Mouse (Mus musculus): ENCODE measurements at regions not wholly inside any gene's neighbourhood (a gene's known extent, or its start where the extent isn't known, plus 50 kb on each side); places are given as distances from the start of the nearest gene placed in this dataset.

GRCm38 (mm10) chr14:61817711-61818110 lies 210.5 kb downstream of the Kcnrg start:
- DNase-seq (ENCODE audit: low spot score in 2 of 2): peak in 1 of 2 experiments; percentile 29

- DNase-seq (ENCODE audit: low spot score in 2 of 2): no peak
Measured at GRCm38 (mm10) chr14:61818365-61818764, 211.1 kb downstream of the Kcnrg start.

GRCm38 (mm10) chr14:61819251-61819650 lies 212.0 kb downstream of the Kcnrg start:
- no peak for DNase-seq (ENCODE audit: low spot score in 2 of 2)

- DNase-seq (ENCODE audit: low spot score in 2 of 2): no peak
Measured at GRCm38 (mm10) chr14:61834291-61834936, 227.2 kb downstream of the Kcnrg start.

GRCm38 (mm10) chr14:61835729-61836128 lies 228.5 kb downstream of the Kcnrg start:
- no peak for DNase-seq (ENCODE audit: low spot score in 2 of 2)

GRCm38 (mm10) chr14:61836231-61836630 lies 229.0 kb downstream of the Kcnrg start:
- DNase-seq (ENCODE audit: low spot score in 2 of 2): no peak

- DNase-seq (ENCODE audit: low spot score in 2 of 2): no peak
Measured at GRCm38 (mm10) chr14:61836965-61837364, 229.7 kb downstream of the Kcnrg start.

GRCm38 (mm10) chr14:61837851-61838250 lies 230.6 kb downstream of the Kcnrg start:
- DNase-seq (ENCODE audit: low spot score in 2 of 2): no peak

GRCm38 (mm10) chr14:61842476-61842875 lies 235.2 kb downstream of the Kcnrg start:
- no peak for DNase-seq (ENCODE audit: low spot score in 2 of 2)

- no peak for DNase-seq (ENCODE audit: low spot score in 2 of 2)
Measured at GRCm38 (mm10) chr14:61846441-61846840, 239.2 kb downstream of the Kcnrg start.

- peak in 1 of 2 experiments; percentile 24 for DNase-seq (ENCODE audit: low spot score in 2 of 2)
Measured at GRCm38 (mm10) chr14:61850244-61850643, 243.0 kb downstream of the Kcnrg start.

GRCm38 (mm10) chr14:61857616-61858015 lies 250.4 kb downstream of the Kcnrg start:
- DNase-seq (ENCODE audit: low spot score in 2 of 2): peak in 1 of 2 experiments; percentile 29

GRCm38 (mm10) chr14:61860688-61861087 lies 253.4 kb downstream of the Kcnrg start:
- no peak for DNase-seq (ENCODE audit: low spot score in 2 of 2)

- no peak for DNase-seq (ENCODE audit: low spot score in 2 of 2)
Measured at GRCm38 (mm10) chr14:61861357-61861958, 254.2 kb downstream of the Kcnrg start.

- no peak for DNase-seq (ENCODE audit: low spot score in 2 of 2)
Measured at GRCm38 (mm10) chr14:61862931-61863330, 255.7 kb downstream of the Kcnrg start.

GRCm38 (mm10) chr14:61863475-61863874 lies 256.2 kb downstream of the Kcnrg start:
- no peak for DNase-seq (ENCODE audit: low spot score in 2 of 2)

- DNase-seq (ENCODE audit: low spot score in 2 of 2): no peak
Measured at GRCm38 (mm10) chr14:61866532-61867268, 259.4 kb downstream of the Kcnrg start.

GRCm38 (mm10) chr14:61874206-61874605 lies 266.9 kb downstream of the Kcnrg start:
- peak in 1 of 2 experiments; percentile 23 for DNase-seq (ENCODE audit: low spot score in 2 of 2)

GRCm38 (mm10) chr14:61879416-61879815 lies 272.2 kb downstream of the Kcnrg start:
- no peak for DNase-seq (ENCODE audit: low spot score in 2 of 2)

- DNase-seq (ENCODE audit: low spot score in 2 of 2): no peak
Measured at GRCm38 (mm10) chr14:61880514-61881259, 273.4 kb downstream of the Kcnrg start.

- no peak for DNase-seq (ENCODE audit: low spot score in 2 of 2)
Measured at GRCm38 (mm10) chr14:61885241-61886015, 278.2 kb downstream of the Kcnrg start.

Data from adrenal gland, adult 18-20 months (tissue).